Mouse (Mus musculus) right cerebral cortex, postnatal 25 days (tissue): Measurements from ENCODE around the gene Rfx4.

Experiments used
- DNase-seq: peaks from one replicate; pipeline ENCODE4 v3.0.0; 2022

Rfx4 gene

DNA sequence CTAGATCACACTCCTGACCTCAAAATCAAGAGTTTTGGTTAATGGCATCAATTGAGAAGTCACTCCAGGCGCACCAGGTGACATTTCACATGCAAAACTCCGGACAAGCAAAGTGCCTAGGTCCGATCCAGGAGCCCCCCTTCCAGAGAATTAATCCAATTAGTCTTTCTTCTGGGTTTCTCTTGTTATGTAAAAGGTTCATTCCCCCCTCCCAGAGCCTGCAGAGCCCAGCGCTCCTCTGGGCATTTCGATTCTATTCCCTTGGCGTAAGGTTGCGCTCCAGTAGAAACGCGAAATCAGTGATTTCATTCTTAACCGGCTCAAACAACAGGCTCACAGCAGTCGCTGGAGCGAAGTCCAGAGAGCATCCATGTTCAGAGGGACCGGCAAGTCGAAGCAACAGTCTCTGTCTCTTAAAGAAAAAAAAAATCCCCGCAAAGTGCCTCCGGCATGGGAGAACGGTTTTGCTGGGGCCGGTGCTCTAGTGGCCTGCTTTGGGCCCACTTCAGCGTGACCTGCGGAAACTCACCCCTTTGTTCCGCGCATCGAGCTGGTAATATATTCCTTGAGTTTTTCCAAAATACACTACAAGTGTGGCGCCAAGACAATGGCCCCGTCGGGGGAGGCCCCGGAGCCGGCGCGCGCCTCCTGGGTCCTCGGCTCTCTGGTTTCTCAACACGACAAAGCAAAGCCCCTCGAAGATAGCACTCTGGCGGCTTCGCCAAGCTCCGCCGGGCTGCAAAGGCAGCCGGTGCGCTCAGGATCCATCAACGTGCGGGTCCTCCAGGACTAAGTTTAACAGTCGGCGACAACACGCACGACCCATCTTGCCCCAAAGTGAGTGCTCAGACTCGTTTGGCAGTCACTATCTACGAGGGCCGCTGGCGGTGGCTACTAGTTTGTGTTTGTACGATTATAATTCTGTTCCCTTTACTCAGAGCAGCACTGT lies 2.9 kb downstream of the Rfx4 start:
- peak; percentile 14 for DNase-seq

DNA sequence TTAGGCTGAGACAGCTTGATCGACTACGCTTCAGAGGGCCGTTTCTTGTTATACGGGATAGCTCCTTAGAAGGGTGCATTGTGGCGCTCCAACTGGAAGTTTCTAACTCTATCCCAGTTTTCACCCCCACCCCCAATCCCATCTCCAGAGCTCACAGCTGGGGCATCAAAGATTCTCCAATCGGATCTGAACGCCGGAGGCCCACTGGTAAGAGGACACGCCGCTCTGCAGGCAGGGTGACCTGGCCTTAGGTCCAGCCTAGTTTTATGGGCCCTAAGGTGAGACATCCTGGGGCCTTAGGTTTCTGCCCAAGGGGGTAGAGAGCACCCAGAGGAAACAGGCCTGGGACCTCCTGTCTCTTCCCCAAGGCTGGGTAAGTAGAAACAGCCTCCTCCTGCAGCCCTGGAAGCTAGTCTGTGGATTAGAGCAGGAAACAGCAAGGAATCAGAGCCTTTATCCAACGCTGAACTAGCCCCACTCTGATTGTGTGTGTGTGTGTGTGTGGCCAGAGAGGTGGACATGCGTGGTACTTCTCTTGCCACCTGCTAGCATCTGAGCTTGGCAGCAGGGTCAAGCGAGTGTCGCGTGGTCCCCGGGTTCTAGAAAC lies 3.8 kb downstream of the Rfx4 start:
- no peak for DNase-seq

DNA sequence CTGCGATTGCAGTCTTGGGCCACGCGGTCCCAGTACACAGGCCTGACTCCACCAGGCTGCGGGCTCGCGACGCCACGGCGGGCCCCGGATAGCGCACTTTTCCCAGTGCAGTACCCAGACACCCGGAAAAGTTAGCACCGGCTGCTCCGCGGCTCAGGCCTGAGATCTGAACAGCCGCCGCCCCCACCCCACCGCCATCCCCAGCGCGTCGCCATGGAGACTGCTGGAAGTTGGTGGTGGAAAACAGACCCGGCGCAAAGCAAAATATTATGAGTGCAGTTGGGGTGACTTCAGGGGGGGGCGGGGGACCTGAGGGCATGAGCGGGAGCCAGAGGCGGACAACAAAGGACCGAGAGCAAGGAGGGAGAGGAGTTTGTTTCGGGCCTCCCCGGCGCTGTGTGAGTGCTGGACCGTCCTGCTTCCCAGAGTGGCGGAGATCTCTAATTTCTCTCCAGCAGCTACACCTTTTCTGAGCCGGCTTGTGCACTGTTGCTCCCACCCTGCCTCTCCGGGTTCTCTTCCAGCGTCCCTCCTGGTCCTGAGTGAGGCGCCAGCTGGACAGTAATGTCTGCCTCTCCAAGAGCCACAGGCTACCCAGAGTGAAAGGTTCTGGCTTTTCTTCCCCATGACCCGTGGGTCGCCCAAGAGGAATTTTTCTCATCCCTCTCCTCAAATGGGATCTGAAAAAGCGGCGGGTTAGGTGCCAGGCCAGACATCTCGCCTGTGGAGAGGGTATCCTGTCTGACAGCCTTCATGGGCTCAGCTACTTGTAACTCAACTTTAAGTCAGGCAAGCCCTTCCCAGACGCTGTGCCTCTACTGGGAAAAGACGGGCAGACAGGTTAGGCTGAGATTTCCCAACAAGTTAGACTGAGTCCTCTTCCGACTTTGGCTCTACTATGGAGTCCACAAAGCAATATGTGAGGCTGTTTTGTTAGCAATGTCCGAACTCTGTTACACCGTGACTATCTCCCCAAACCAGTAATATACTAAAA lies 4.6 kb downstream of the Rfx4 start:
- DNase-seq: peak; percentile 23

DNA sequence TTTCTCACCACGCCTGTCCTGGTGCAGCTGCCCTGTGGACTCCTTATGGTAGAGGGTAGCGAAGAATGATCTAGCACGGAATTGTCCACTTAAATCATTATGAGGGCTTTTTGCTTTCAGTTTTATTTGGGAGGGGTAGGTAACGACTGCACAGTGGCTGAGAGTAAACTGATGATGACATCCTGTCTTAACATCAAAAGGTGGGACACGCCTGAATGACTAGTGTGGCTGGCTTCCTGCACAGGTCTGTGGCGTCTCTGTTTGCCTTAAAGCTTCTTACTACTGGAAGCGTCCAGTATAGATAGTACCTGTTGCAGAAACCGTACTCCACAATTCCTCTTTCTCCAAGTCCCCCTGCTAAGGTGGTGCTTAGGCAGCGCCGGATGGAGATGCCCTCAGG lies 12.9 kb downstream of the Rfx4 start:
- no peak for DNase-seq

DNA sequence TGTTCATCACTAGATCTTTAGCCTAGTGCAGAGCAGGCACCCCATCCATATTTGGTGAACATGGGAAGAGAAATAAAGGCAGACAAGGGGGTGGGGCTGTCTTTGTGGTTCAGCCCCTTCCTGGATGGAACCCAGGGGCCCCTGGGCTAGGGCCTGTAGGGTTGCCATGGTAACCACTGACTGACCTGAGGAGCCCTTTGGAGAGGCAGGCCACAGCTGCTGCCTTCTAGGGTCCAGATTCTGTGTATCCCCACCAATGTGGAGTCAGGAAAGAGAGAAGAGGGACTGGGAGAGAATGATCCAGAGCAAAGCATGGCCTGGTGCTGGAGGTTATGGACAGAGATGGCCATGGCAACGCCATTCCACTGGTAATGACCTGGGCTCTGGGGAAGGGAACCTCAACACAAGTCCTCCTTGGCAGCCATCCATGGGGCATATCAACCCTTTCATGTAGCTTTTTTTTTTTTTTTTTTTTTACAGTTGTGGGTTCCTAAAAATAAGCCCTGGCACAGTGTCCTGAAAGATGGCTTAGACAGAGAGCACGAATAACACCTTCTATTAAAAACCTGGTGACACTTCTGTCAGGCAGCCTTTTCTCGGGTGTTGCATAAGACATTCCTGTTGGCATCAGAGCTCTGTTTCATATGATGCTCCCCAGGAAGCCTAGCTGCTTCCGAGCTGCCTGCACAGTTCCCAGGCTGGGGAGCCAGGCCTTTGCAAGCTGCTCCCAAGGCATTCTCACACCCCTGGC lies 16.7 kb downstream of the Rfx4 start:
- peak; percentile 35 for DNase-seq

GRCm38 (mm10) chr10:84773889-84774288 lies 18.0 kb downstream of the Rfx4 start:
- no peak for DNase-seq

- peak; percentile 21 for DNase-seq
Measured at GRCm38 (mm10) chr10:84774573-84774972, 18.7 kb downstream of the Rfx4 start.

- DNase-seq: no peak
Measured at GRCm38 (mm10) chr10:84777109-84777508, 21.2 kb downstream of the Rfx4 start.

GRCm38 (mm10) chr10:84777974-84778373 lies 22.1 kb downstream of the Rfx4 start:
- DNase-seq: no peak

DNA sequence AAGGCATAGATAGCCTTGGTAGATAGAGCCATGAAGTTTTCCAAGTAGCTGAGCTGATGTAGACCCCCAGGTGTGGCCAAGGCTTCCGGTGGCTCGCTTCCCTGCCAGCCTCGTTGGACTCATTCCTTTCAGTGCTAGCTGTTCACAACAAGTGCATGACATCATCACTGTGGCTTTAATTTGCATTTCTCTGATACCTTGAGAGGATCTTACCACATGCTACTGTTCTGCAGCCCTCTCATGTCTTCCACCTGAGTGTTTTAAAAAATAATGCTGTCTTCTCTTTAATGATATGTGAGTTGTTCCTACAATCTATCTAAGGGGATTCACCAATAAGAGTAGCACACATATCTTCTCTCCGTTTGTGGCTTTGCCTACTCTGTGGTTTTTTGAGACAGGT lies 25.0 kb downstream of the Rfx4 start:
- DNase-seq: no peak

DNA sequence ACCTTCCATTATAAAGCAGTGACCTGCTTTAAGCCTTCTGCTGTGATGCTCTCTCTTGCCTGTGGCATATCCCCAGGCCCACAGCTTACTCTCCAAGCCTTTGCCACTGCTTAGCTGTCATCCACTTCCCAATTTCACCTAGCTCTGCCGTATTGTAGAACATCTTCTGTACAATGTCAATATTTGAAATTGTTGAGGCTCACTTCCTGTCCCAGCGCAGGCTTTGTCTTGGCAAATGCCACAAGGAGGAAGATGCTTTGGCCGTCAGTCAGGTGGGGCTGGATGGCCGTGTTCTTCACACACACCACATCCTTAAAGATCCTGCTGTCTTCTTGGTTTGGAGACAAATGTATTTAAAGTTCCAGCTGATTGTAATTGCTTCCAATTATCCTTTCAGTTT lies 29.5 kb downstream of the Rfx4 start:
- no peak for DNase-seq

GRCm38 (mm10) chr10:84790323-84790722 lies 34.5 kb downstream of the Rfx4 start:
- DNase-seq: no peak

GRCm38 (mm10) chr10:84791181-84791580 lies 35.3 kb downstream of the Rfx4 start:
- no peak for DNase-seq

GRCm38 (mm10) chr10:84801521-84801920 lies 45.7 kb downstream of the Rfx4 start:
- DNase-seq: no peak

- no peak for DNase-seq
Measured at GRCm38 (mm10) chr10:84803216-84803844, 47.5 kb downstream of the Rfx4 start.

DNA sequence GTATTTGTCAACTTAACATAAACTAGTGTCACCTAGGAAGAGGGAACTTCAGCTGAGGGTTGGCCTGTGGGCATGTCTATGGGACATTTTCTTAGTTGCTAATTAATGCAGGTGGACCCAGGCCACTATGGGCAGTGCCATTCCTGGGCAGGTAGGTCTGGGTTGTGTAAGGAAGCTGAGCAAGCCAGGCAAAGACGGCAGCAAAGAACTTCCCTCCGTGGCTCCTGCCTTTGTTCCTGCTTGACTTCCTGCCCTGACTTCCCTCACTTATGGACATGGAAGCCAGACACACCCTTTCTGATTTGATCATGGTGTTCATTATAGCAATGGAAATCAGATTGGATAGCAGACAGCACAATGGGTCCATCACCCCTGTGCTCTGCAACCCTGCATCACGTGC lies 49.7 kb downstream of the Rfx4 start:
- DNase-seq: no peak

DNA sequence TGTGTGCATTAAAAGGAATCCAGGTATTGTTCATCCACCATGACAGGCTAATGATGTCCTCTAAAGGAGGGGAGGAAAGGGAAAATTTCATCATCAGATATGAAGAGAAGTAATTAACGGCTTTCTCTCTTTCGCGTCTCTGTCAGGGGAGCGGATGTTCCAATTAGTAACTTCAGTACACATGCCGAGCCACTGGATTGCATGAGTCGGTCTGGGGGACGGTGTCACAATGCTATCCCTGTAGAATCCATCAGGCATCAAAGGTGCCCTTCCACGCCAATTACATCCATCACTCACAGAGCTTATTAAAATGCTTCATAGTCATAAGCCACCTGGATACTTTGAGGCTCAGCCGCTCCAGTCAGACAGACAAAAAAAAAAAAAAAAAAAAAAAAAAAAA lies 51.3 kb downstream of the Rfx4 start:
- no peak for DNase-seq

- no peak for DNase-seq
Measured at GRCm38 (mm10) chr10:84810030-84810849, 54.4 kb downstream of the Rfx4 start.

GRCm38 (mm10) chr10:84811171-84811912 lies 55.5 kb downstream of the Rfx4 start:
- DNase-seq: no peak

DNA sequence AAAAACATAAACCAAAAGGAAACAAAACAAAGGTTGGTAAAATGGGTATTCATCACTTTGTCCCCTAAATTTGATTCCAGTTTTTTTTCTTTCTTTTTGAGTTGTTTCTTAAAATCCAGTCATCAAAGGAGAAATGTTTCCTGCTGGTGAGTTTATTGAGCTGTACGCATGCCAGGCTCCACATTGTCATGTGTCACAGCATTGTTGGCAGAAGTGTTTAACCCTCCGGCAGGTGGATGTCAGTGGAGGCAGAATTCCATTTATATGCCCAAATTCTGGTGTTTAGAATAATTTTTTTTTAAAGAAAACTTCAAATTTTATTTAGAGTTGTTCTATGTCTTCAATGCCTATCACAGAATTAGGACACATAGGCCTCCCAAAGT lies 56.0 kb downstream of the Rfx4 start:
- no peak for DNase-seq
